Mouse (Mus musculus): ENCODE measurements around the gene Cobll1. TPM values are rescaled to one million over a fixed set of nuclear protein-coding genes. Genes with fewer than 3 reads are reported as not detected.

The Cobll1 gene
- polyA plus RNA-seq, 1 experiment from 2014 or later, result 2.8 TPM

- Histone ChIP-seq H3K9me3 (ENCODE audit: control insufficient read depth, low read length) (no peaks in the 10 kb centered on the region), H3K27ac (ENCODE audit: low read depth, low read length) (no peak overlapping the region), H3K27me3 (replicated peaks; ENCODE audit: control insufficient read depth, insufficient read depth, low read length) (no peaks in the 10 kb centered on the region), H3K4me3 (ENCODE audit: low read length) (no peak overlapping the region), H3K9ac (ENCODE audit: low read depth, low read length) (no peak overlapping the region), H3K4me1 (ENCODE audit: control insufficient read depth, insufficient read depth, low read depth, low read length) (no peaks in the 10 kb centered on the region), H3K36me3 (ENCODE audit: control insufficient read depth, insufficient read depth, low read length) (no peaks in the 10 kb centered on the region), H3K4me2 (ENCODE audit: low read length) (no peak overlapping the region)
- 72% methylated on average over 5 of the region's 5 CpGs for WGBS
- ATAC-seq, result no peak
Measured at GRCm38 (mm10) chr2:65175645-65176044, 63.6 kb downstream of the Cobll1 start.

GRCm38 (mm10) chr2:65172071-65172470 lies 67.1 kb downstream of the Cobll1 start:
- H3K4me1 ChIP-seq (ENCODE audit: control insufficient read depth, insufficient read depth, low read depth, low read length), result no peaks in the 10 kb centered on the region
- H3K9me3 ChIP-seq (ENCODE audit: control insufficient read depth, low read length), result no peaks in the 10 kb centered on the region
- H3K9ac ChIP-seq (ENCODE audit: low read depth, low read length), result no peak overlapping the region
- ATAC-seq, result no peak
- H3K4me2 ChIP-seq (ENCODE audit: low read length), result no peak overlapping the region
- no peak overlapping the region for H3K27ac ChIP-seq (ENCODE audit: low read depth, low read length)
- no peaks in the 10 kb centered on the region for H3K27me3 ChIP-seq (replicated peaks; ENCODE audit: control insufficient read depth, insufficient read depth, low read length)
- H3K36me3 ChIP-seq (ENCODE audit: control insufficient read depth, insufficient read depth, low read length), result no peaks in the 10 kb centered on the region
- no peak overlapping the region for H3K4me3 ChIP-seq (ENCODE audit: low read length)
- 92% methylated on average over 6 of the region's 6 CpGs for WGBS

GRCm38 (mm10) chr2:65171516-65171915 lies 67.7 kb downstream of the Cobll1 start:
- Histone ChIP-seq H3K4me1 (ENCODE audit: control insufficient read depth, insufficient read depth, low read depth, low read length) (no peaks in the 10 kb centered on the region), H3K9ac (ENCODE audit: low read depth, low read length) (no peak overlapping the region), H3K27ac (ENCODE audit: low read depth, low read length) (no peak overlapping the region), H3K27me3 (replicated peaks; ENCODE audit: control insufficient read depth, insufficient read depth, low read length) (no peaks in the 10 kb centered on the region), H3K4me2 (ENCODE audit: low read length) (no peak overlapping the region), H3K4me3 (ENCODE audit: low read length) (no peak overlapping the region), H3K36me3 (ENCODE audit: control insufficient read depth, insufficient read depth, low read length) (no peaks in the 10 kb centered on the region), H3K9me3 (ENCODE audit: control insufficient read depth, low read length) (no peaks in the 10 kb centered on the region)
- 61% methylated on average over 1 of the region's 1 CpGs for WGBS
- no peak for ATAC-seq

GRCm38 (mm10) chr2:65170693-65171456 lies 68.3 kb downstream of the Cobll1 start:
- no peak overlapping the region for H3K27ac ChIP-seq (ENCODE audit: low read depth, low read length)
- no peak overlapping the region for H3K4me2 ChIP-seq (ENCODE audit: low read length)
- H3K27me3 ChIP-seq (replicated peaks; ENCODE audit: control insufficient read depth, insufficient read depth, low read length), result no peaks in the 10 kb centered on the region
- H3K4me1 ChIP-seq (ENCODE audit: control insufficient read depth, insufficient read depth, low read depth, low read length), result no peaks in the 10 kb centered on the region
- no peak overlapping the region for H3K9ac ChIP-seq (ENCODE audit: low read depth, low read length)
- H3K4me3 ChIP-seq (ENCODE audit: low read length), result no peak overlapping the region
- no peaks in the 10 kb centered on the region for H3K9me3 ChIP-seq (ENCODE audit: control insufficient read depth, low read length)
- 81% methylated on average over 18 of the region's 18 CpGs for WGBS
- no peak for ATAC-seq
- H3K36me3 ChIP-seq (ENCODE audit: control insufficient read depth, insufficient read depth, low read length), result no peaks in the 10 kb centered on the region

- ATAC-seq, result no peak
- WGBS, result 94% methylated on average over 5 of the region's 5 CpGs
- H3K27ac ChIP-seq (ENCODE audit: low read depth, low read length), result no peak overlapping the region
Measured at GRCm38 (mm10) chr2:65170256-65170655, 68.9 kb downstream of the Cobll1 start.

GRCm38 (mm10) chr2:65163990-65164389 lies 75.2 kb downstream of the Cobll1 start:
- no peak for ATAC-seq
- Histone ChIP-seq H3K4me3 (ENCODE audit: low read length) (no peak overlapping the region), H3K27me3 (replicated peaks; ENCODE audit: control insufficient read depth, insufficient read depth, low read length) (no peaks in the 10 kb centered on the region), H3K36me3 (ENCODE audit: control insufficient read depth, insufficient read depth, low read length) (no peaks in the 10 kb centered on the region), H3K4me1 (ENCODE audit: control insufficient read depth, insufficient read depth, low read depth, low read length) (no peaks in the 10 kb centered on the region), H3K9ac (ENCODE audit: low read depth, low read length) (no peak overlapping the region), H3K9me3 (ENCODE audit: control insufficient read depth, low read length) (no peaks in the 10 kb centered on the region), H3K4me2 (ENCODE audit: low read length) (no peak overlapping the region), H3K27ac (ENCODE audit: low read depth, low read length) (no peak overlapping the region)
- WGBS, result 92% methylated on average over 4 of the region's 4 CpGs

More at GRCm38 (mm10) chr2:65170256-65170655, 68.9 kb downstream of the Cobll1 start:
- no peak overlapping the region for H3K4me2 ChIP-seq (ENCODE audit: low read length)
- no peaks in the 10 kb centered on the region for H3K36me3 ChIP-seq (ENCODE audit: control insufficient read depth, insufficient read depth, low read length)
- H3K4me1 ChIP-seq (ENCODE audit: control insufficient read depth, insufficient read depth, low read depth, low read length), result no peaks in the 10 kb centered on the region
- H3K9me3 ChIP-seq (ENCODE audit: control insufficient read depth, low read length), result no peaks in the 10 kb centered on the region
- no peaks in the 10 kb centered on the region for H3K27me3 ChIP-seq (replicated peaks; ENCODE audit: control insufficient read depth, insufficient read depth, low read length)
- no peak overlapping the region for H3K4me3 ChIP-seq (ENCODE audit: low read length)
- H3K9ac ChIP-seq (ENCODE audit: low read depth, low read length), result no peak overlapping the region

- Histone ChIP-seq H3K27ac (ENCODE audit: low read depth, low read length) (no peak overlapping the region), H3K4me1 (ENCODE audit: control insufficient read depth, insufficient read depth, low read depth, low read length) (no peaks in the 10 kb centered on the region), H3K9me3 (ENCODE audit: control insufficient read depth, low read length) (no peaks in the 10 kb centered on the region), H3K4me3 (ENCODE audit: low read length) (no peak overlapping the region), H3K36me3 (ENCODE audit: control insufficient read depth, insufficient read depth, low read length) (no peaks in the 10 kb centered on the region), H3K9ac (ENCODE audit: low read depth, low read length) (no peak overlapping the region), H3K4me2 (ENCODE audit: low read length) (no peak overlapping the region), H3K27me3 (replicated peaks; ENCODE audit: control insufficient read depth, insufficient read depth, low read length) (no peaks in the 10 kb centered on the region)
- no peak for ATAC-seq
- 94% methylated on average over 5 of the region's 5 CpGs for WGBS
Measured at GRCm38 (mm10) chr2:65162625-65163024, 76.6 kb downstream of the Cobll1 start.

- WGBS, result 84% methylated on average over 2 of the region's 2 CpGs
- Histone ChIP-seq H3K9me3 (ENCODE audit: control insufficient read depth, low read length) (no peaks in the 10 kb centered on the region), H3K36me3 (ENCODE audit: control insufficient read depth, insufficient read depth, low read length) (no peaks in the 10 kb centered on the region), H3K4me3 (ENCODE audit: low read length) (no peak overlapping the region), H3K27ac (ENCODE audit: low read depth, low read length) (no peak overlapping the region), H3K9ac (ENCODE audit: low read depth, low read length) (no peak overlapping the region), H3K4me1 (ENCODE audit: control insufficient read depth, insufficient read depth, low read depth, low read length) (no peaks in the 10 kb centered on the region), H3K27me3 (replicated peaks; ENCODE audit: control insufficient read depth, insufficient read depth, low read length) (no peaks in the 10 kb centered on the region), H3K4me2 (ENCODE audit: low read length) (no peak overlapping the region)
- ATAC-seq, result no peak
Measured at GRCm38 (mm10) chr2:65161715-65162114, 77.5 kb downstream of the Cobll1 start.

GRCm38 (mm10) chr2:65157981-65158651 lies 81.1 kb downstream of the Cobll1 start:
- Histone ChIP-seq H3K9ac (ENCODE audit: low read depth, low read length) (no peak overlapping the region), H3K9me3 (ENCODE audit: control insufficient read depth, low read length) (no peaks in the 10 kb centered on the region), H3K4me3 (ENCODE audit: low read length) (no peak overlapping the region), H3K4me1 (ENCODE audit: control insufficient read depth, insufficient read depth, low read depth, low read length) (no peaks in the 10 kb centered on the region), H3K4me2 (ENCODE audit: low read length) (no peak overlapping the region), H3K27me3 (replicated peaks; ENCODE audit: control insufficient read depth, insufficient read depth, low read length) (no peaks in the 10 kb centered on the region), H3K36me3 (ENCODE audit: control insufficient read depth, insufficient read depth, low read length) (no peaks in the 10 kb centered on the region), H3K27ac (ENCODE audit: low read depth, low read length) (no peak overlapping the region)
- ATAC-seq, result no peak
- WGBS, result 70% methylated on average over 5 of the region's 5 CpGs
